Mouse (Mus musculus): Measurements from ENCODE around the gene Slc6a1.

Gene Slc6a1

DNA sequence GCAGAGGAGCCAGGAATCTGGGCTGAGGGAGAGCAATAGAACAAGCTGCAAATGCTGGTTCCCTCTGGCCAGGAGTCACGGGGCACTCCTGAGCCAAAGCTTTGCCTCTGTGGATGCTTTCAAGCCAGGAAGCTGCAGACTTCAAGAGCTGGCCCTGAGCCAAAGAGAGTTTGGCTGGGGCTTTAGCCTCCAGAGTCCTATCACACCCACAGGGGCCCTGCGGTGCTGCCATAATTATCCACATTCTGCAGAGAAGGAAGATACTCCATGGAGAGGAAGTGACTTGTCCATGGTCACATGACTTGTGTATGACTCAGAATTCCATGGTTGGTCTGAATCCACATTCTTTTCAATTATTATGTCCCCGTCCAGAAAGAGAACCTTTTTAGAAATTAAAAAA lies 75.7 kb downstream of the Slc6a1 start:
- DNase-seq (ENCODE audit: low spot score in 2 of 2): peak in 1 of 2 experiments; percentile 29

DNA sequence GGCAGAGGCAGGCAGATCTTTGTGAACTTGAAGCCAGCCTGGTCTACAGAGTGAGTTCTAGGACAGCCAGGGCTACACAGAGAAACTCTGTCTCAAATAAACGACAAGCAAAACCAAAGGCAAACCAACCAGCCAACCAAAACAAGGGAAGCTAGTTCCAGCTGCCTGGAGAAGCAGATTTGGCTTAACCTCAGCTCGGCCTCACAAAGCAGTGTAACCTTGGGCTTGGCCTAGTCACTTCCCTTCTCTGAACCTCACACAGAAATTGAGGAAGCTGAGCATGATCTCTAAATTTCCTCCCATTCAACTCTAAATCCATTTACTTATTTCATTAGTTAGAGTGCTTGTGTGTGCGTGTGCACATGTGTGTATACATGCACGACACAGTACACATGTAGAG lies 79.9 kb downstream of the Slc6a1 start:
- DNase-seq (ENCODE audit: low spot score in 2 of 2): no peak

DNA sequence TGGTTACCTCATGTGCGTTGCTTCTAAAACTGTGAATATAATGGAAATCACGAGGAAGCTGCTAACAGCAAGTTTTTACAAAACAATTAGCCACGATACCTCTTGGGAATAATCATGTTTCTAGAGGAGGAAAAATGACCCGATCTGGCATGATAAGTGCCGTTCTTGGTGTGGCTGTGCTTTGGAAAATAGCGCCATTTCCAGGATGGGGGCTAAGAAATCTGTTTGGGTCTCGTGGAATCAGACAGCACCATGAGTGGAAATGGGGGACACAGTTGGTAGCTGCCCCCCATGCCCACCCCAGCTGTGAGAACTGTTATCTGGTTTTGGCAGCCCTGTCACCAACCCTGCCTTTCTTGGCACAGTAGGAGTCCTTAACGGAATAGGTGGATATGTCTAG lies 81.3 kb downstream of the Slc6a1 start:
- DNase-seq (ENCODE audit: low spot score in 2 of 2): no peak

DNA sequence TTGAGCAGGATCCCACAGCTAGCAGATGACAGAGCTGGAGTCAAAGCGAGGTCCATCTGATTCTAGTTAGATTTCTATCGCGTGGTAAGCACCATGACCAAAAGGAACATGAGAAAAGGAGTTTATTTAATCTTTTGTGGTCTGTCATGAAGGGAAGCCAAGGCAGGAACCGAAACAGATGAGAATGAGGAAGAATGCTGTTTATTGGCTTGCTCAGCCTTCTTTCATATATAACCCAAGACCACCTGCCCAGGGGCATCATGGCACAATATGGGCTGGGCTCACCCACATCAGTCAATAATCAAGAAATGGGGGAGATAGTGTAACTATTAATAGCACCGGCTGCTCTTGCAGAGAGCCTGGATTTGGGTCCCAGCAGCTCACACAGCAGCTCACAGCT lies 82.3 kb downstream of the Slc6a1 start:
- DNase-seq (ENCODE audit: low spot score in 2 of 2): no peak

GRCm38 (mm10) chr6:114366191-114366590 lies 83.8 kb downstream of the Slc6a1 start:
- DNase-seq (ENCODE audit: low spot score in 2 of 2): no peak
